Mouse (Mus musculus) E14TG2a.4 (cell line): ENCODE measurements around the gene Noa1.

Source experiments
- CTCF ChIP-seq: conservative IDR thresholded peaks from 2 replicates; pipeline ENCODE4 v1.5.1; 2014; ENCODE audit warnings: low read length
- NANOG ChIP-seq: IDR thresholded peaks from 2 replicates; pipeline ENCODE4 v1.6.1; 2014; ENCODE audit warnings: borderline replicate concordance, low read length, mixed read lengths
- POU5F1 ChIP-seq: IDR thresholded peaks from 2 replicates; pipeline ENCODE4 v1.6.1; 2014; ENCODE audit warnings: low read length, borderline replicate concordance

- TF ChIP-seq CTCF (no peak), POU5F1 (no peak), NANOG (no peak)
Observed at GRCm38 (mm10) chr5:77245787-77246671, 63.9 kb downstream of the Noa1 start.
